Mouse (Mus musculus) liver, postnatal 0 days (tissue): ENCODE data around the gene Insr.

Experiments
- CTCF ChIP-seq: sonication (generic); IDR thresholded peaks from 2 replicates; pipeline ENCODE4 v1.5.1; 2016; ENCODE audit warnings: antibody characterized with exemption, low read depth
- EP300 ChIP-seq: IDR thresholded peaks from 2 replicates; pipeline ENCODE4 v1.6.1; 2016; ENCODE audit warnings: antibody characterized with exemption, low read depth, mild to moderate bottlenecking

DNA sequence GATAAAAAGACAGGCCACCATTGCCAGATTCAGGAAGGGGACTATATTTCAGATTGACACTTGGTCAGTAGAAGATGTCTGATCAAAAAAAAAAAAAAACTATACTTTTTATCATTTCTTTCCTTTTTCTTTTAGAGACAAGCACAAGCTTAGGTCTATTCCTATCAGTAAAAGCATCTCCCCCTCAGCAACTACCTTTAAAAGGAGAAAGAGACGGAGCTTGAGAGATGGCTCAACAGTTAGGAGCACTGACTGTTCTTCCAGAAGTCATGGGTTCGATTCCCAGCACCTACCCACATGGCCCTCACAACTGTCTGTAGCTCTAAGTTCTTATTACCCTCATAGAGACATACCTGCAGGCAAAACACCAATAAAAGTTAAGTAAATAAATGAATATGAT lies 34.9 kb upstream of the Insr start:
- TF ChIP-seq CTCF (no peak), EP300 (no peak)
